Mouse (Mus musculus): ENCODE measurements around the gene Capn1.
"Not testable (repeated sequence)": the region's sequence is repeated elsewhere in the genome, so short reads cannot be mapped to it uniquely, and the experiment has no call there.

The Capn1 gene

DNA sequence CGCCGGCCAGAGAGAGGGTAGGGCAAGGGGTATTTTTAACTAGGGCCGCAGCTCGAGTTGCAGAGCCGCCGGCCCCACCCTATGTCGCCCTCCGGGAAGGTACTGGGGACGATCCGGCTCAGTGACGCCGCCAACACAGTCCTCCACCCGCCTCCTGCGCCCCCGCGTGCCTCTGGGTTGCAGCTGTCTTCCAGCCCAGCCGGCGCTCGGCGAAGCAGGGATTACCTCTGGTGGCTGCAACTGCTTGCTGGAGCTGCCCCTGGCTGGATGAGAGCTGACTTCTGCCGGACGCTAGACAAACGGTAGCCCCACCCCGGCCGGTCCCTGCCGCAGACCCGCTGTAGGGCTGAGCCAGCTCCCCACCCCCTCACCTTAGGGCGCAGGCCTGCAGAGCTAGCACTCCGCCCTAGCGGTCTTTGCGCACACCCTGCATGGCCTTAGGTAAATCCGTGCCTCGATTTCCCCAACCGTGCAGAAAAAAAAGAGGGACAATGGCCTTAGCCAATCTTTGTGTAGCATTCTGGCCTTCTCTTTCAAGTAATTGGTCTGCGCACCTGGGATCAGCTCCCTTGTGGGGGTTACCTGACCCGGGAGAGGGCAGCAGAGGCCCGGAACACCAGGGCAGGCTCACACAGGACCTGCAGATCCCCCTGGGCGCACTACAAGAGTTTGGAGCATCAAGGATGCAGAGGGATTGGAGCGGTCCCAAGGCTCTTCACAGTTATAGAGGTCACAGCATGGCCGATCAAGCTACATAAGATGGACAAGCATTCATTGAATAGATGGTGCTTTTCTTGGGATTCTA, at the start of gene Capn1:
Capn1 (minus strand) TSS at position 387 of the 805 bp plus-strand sequence.
- DNase-seq: peak; percentile 92

DNA sequence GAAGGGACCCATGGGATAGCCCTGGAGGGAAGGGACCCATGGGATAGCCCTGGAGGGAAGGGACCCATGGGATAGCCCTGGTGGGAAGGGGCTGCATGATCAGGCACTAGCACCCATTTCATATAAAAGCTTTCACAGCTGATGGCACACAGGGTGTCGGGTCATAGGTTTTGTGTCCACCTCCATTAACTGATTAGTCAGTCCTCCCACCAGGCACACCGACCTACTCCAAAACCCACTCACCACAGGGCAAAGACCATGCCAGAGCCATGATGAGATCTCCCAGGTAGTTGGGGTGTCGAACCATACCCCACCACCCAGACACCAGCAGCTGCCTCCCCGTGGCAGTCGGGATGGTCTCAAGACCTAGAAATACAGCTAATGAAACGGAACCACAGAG, 47.4 kb upstream of the Capn1 start:
- no peak for DNase-seq

GRCm38 (mm10) chr19:6062418-6062817, 46.7 kb upstream of the Capn1 start:
- DNase-seq: no peak

GRCm38 (mm10) chr19:6061641-6062302, 46.1 kb upstream of the Capn1 start:
- peak; percentile 77 for DNase-seq

DNA sequence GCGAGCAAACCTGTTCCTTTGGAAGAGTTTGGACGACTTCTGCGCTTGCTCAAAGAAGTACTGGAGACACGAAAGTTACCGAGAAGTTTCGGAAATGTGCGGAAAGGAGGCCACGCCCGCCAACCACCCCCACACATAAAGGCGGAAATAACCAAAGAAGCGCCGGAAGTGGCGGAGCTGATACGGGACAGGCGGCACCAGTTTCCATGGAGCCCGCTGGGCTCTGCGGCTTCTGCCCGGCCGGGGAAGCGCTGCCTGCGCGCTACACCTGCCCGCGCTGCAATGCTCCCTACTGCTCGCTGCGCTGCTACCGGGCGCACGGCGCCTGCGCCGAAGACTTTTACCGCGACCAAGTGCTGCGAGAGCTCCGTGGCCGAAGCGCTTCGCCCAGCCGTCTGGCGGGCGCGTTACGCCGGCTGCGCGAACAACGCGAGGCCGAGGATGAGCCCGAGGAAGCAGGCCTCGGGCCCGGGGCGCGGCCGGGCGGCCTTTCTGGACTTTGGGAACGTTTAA, 45.4 kb upstream of the Capn1 start, which contains the start of gene Znhit2:
Znhit2 (plus strand) TSS at position 172 of the 513 bp plus-strand sequence.
- DNase-seq: peak; percentile 92

DNA sequence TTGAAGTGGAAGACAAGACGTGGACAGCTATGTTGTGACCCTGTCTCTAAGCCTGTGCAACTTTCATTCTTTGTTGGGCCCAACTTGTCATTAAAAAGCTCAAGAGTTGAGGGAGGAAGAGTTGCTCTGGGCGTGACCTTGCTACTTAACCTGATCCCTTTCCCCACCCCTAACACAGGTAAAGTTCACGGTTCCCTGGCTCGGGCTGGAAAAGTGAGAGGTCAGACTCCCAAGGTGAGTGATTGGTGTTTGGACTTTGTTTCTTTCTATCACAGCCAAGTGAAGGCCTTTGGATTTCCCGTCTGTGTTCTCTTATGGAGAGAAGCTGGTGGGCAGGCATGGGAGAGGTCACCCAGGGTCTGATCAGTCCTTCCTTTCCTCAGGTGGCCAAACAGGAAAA, 43.3 kb upstream of the Capn1 start:
- no peak for DNase-seq

GRCm38 (mm10) chr19:6058513-6058912, 42.8 kb upstream of the Capn1 start:
- no peak for DNase-seq

DNA sequence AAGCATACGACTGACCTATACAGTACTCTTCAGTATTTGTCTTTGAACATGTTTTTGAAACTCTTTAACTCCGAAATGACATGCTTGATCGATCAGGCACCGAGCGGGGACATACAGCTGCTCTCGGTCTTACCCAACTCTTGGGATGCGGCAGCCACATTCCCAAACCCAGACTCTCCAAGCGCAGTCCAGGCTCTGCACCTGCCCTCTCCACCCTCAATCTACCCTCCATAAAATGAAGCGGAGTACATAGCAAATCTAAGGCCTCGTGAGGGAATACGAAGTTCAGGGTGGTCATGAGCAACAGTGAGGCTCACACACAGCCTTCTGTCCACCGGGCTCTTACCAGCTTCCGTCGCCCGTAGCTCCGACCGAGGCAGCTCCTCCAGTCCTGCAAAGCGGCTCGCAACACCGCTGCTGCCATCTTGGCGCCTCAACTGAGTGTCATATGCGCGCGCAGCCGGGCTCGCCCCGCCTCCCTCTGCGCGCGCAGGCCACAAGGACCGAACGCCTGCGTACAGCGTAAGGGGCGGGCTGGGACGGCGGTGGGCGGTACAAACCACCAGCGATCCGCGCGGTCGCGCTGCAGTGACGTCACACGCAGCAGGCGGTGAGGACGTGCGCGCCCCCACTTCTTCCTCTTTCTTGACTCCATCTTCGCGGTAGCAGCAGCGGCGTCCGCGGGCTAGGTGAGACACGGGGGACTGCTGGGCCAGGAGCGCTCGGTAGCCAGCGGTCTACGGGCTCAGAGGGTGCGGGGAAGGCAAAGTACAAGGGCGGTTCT, 41.8 kb upstream of the Capn1 start, which contains the start of the genes Mrpl49 and Fau:
Mrpl49 (minus strand) TSS at position 473 of the 784 bp plus-strand sequence.
Fau (plus strand) TSS at position 532 of the 784 bp plus-strand sequence.
- DNase-seq: peak; percentile 100

GRCm38 (mm10) chr19:6056696-6057095, 41.0 kb upstream of the Capn1 start:
- no peak for DNase-seq

- DNase-seq: no peak
Measured at GRCm38 (mm10) chr19:6054296-6054695, 38.6 kb upstream of the Capn1 start.

DNA sequence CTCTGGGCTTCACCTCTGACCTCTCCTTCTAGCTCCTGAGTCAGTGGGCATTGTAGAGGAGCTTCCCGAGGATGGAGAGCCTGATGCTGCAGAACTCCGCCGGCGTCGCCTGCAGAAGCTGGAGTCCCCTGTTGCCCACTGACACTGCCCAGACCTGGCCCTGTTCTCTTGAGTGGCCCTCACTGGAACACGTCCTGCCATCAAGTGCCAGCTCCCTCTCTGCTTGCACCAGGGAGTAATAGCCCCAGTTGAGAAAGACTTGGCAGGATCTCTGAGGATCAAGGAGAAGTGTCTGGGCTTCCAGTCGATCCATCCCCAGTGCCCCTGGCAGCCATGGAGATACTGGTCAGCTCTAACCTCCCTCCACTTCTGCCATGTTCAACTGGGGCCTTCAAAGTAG, 36.8 kb upstream of the Capn1 start:
- no peak for DNase-seq

- DNase-seq: no peak
Measured at GRCm38 (mm10) chr19:6048681-6049410, 33.1 kb upstream of the Capn1 start.

DNA sequence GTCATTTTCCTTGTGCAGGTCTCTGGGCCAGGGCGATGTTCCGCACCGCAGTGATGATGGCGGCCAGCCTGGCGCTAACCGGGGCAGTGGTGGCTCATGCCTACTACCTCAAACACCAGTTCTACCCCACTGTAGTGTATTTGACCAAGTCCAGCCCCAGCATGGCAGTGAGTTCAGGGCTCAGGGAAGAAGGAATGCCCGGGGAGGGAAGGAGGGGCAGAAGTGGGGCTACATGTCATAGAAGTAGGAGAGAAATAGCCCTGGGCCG, 32.1 kb upstream of the Capn1 start:
- peak; percentile 17 for DNase-seq

- DNase-seq: no peak
Measured at GRCm38 (mm10) chr19:6047154-6047898, 31.6 kb upstream of the Capn1 start.

DNA sequence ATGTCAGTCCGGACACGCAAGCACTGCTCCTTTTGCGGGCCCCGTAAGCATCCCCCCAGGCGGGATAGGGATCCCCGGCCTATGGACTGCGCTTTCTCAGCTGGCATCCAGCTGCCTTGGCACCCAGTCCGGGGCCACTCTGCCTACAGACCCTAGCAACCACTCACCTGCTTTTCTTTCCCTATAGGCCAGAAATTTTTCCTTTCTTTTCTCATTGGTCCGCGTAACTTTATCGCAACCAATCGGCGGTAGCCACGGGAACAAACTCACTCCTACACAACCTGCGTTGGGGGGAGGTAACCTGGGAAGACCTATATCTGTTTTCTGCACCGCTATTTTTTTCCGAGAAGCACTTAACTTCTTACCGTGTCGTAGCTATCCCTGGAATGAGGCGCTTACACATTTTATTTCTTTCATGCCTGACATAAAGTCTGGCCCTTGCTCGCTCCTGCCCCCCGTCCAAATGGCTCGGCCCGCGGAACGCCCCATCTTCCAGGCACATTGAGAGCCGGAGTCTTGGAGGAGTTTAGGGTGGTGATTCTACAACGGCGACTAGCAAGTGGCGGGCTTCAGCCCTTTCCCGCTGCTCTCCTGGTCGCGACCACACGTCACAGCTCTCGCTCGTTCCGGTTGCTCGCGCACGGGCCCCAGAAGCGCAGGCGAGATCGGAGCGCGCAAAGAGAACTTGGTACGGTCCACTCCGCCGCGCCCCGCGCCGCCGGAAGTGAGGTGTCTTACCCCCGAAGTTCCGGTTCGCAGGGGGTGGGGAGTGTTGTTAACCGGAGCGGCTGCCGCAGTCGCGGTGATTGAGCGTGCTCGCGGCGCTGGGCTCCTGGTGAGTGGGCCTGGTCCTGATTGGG, 30.8 kb upstream of the Capn1 start, which contains the start of gene Syvn1:
Syvn1 (plus strand) TSS at position 283 of the 860 bp plus-strand sequence.
- peak; percentile 91 for DNase-seq

DNA sequence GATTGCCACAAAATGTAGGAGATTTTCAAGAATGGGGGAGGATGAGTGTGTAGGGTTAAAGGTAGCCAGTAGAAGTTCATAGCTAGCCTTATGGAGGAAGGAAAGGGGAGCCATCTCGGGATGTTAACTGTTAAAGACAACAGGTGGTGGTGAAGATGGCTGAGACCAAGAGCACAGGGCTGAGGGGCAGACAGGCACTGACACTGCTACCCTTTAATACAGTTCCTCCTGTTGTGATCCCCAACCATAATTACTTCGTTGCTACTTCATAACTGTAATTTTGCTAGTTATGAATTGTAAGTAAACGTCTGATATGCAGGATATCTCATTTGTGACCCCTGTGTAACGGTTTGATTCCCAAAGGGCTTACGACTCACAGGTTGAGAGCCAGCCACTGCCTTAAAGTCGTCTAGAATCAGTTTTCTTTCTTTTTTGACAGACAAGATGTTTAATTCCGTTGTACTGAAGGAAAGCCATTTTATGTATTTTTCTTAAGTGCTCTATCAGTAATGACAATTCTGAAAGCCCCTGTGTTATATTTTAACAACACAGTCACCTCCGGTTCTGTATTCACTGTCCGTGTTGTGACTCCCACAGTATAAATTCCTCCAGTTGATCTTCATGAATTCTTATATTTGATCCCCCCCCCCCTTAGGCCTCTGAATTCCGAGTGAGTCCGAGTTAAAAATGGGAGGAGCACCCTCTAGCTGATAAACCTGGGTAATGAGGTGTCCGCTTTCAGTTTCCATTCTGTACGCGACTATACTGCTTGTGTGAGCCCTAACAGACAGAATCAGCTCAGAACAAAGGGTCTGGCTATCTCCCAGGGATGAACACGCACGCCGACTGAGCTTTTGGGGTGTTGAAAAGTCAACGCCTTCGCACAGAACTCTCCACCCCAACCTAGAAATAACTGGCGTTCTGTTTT, 29.9 kb upstream of the Capn1 start:
- no peak for DNase-seq

DNA sequence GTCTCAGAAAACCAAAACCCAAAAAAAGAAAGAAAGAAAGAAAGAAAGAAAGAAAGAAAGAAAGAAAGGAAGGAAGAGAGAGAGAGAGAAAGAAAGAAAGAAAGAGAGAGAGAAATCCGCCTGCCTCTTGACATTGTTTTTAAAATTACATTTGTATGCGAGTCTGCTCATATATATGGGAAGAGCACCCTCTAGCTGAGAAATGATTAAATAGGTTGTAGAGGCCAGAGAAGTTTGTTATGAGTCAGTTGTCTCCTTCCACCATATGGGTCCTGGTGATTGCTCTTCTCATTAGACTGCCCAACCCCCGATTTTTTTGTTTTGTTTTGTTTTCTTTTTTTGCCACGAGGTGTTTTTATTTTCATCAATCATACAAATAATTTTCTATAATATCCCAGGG, 28.4 kb upstream of the Capn1 start:
- not testable (repeated sequence) for DNase-seq

DNA sequence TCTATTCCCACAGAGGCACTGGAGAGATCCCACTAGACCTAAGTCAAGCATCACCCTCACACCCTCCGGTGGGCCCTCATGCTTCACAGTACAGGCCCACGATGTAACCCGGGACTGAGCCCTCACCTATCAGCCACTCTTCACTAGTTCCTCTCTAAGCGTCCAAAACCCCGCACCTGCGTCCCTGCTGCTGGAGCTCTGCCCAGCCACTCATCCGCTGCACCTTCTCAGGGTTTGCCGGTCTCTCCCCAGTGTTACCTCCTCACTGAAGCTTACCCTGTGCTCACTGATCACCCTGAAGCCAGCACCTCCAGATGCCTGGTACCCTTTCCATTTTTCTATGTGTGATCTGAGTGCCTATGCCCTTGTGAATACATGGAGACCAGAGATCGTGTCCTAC, 26.6 kb upstream of the Capn1 start:
- DNase-seq: no peak

DNA sequence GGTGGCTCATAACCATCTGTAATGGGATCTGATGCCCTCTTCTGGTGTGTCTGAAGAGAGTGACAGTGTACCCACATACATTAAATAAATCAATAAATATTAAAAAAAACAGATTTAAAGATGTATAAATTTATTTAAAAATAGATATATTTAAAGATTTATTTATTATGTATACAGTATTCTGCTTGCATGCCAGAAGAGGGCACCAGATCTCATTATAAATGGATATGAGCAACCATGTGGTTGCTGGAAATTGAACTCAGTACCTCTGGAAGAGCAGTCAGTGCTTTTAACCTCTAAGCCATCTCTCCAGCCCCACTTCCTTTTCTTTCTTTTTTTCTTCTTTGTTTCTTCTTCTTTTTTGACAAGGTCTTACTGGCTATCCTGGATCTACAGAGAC, 24.3 kb upstream of the Capn1 start:
- DNase-seq: no peak

- no peak for DNase-seq
Measured at GRCm38 (mm10) chr19:6038326-6038725, 22.6 kb upstream of the Capn1 start.

All from thymus, postnatal 4 days (tissue).